Mouse (Mus musculus): ENCODE measurements around the gene Grn. TPM values are rescaled to one million over a fixed set of nuclear protein-coding genes. Genes with fewer than 3 reads are reported as not detected.

Grn gene
- polyA plus RNA-seq, 1 experiment from 2014 or later: 215 TPM

- Histone ChIP-seq H3K4me3 (ENCODE audit: low read length) (no peak overlapping the region), H3K9ac (ENCODE audit: low read length) (no peak overlapping the region), H3K27ac (ENCODE audit: low read length) (no peak overlapping the region), H3K4me1 (ENCODE audit: control insufficient read depth, insufficient read depth, low read length) (no peaks in the 10 kb centered on the region), H3K27me3 (ENCODE audit: control insufficient read depth, insufficient read depth, low read length) (no peaks in the 10 kb centered on the region), H3K36me3 (ENCODE audit: control insufficient read depth, insufficient read depth) (peaks cover 17% of the 10 kb centered on the region), H3K4me2 (ENCODE audit: low read depth, low read length) (no peak overlapping the region), H3K9me3 (replicated peaks; ENCODE audit: control insufficient read depth, low read length) (no peaks in the 10 kb centered on the region)
- no peak for ATAC-seq (replicated peaks; ENCODE audit: extremely low read depth, insufficient read depth, low FRiP score)
- 89% methylated on average over 3 of the region's 3 CpGs for WGBS
These were observed 44.9 kb downstream of the Grn start for GRCm38 (mm10) chr11:102475027-102475426.

DNA sequence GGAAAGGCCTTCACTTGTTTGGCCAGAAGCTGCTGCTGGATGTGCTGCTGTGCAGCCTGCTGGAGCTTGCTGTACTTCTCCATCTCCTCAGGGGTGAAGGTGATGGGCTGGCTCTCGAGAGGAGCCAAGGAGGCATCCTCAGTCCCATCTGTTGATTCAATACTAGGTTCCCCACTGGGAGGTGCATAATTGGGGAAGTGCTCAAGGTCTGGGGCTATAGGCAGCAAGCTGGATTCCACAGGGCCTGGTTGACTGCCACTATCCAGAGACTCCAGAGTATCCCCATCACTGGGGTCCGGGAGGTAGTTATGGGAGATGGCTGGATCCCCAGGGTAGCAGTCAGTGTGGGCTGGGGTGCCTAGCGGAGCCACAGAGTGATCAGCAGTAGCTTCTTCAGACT lies 48.6 kb downstream of the Grn start:
- ATAC-seq (replicated peaks; ENCODE audit: extremely low read depth, insufficient read depth, low FRiP score): no peak
- no peaks in the 10 kb centered on the region for H3K4me1 ChIP-seq (ENCODE audit: control insufficient read depth, insufficient read depth, low read length)
- H3K27me3 ChIP-seq (ENCODE audit: control insufficient read depth, insufficient read depth, low read length): no peaks in the 10 kb centered on the region
- H3K36me3 ChIP-seq (ENCODE audit: control insufficient read depth, insufficient read depth): peaks cover 37% of the 10 kb centered on the region
- no peaks in the 10 kb centered on the region for H3K9me3 ChIP-seq (replicated peaks; ENCODE audit: control insufficient read depth, low read length)
- 79% methylated on average over 3 of the region's 3 CpGs for WGBS
- H3K4me2 ChIP-seq (ENCODE audit: low read depth, low read length): no peak overlapping the region
- H3K27ac ChIP-seq (ENCODE audit: low read length): no peak overlapping the region
- H3K4me3 ChIP-seq (ENCODE audit: low read length): no peak overlapping the region
- no peak overlapping the region for H3K9ac ChIP-seq (ENCODE audit: low read length)

DNA sequence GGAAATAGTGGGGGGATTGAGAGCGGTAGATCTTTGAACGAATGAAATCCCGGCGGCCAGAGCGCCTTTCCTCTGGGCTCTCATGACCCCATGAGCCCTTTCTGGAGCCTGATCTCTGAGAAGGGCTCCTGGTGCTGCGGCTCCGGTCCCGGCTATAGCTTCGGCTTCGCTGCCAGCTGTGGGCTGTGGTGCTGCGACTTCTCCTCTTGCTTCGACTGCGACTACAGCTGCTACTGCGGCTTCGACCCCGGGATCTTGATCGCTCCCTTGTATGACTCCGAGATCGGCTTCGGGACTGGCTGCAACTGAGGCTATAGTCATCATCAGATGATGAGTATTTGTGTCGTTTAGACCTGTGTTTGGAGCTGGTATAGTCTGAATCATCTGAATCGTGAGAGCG lies 49.5 kb downstream of the Grn start:
- no peak for ATAC-seq (replicated peaks; ENCODE audit: extremely low read depth, insufficient read depth, low FRiP score)
- no peak overlapping the region for H3K9ac ChIP-seq (ENCODE audit: low read length)

DNA sequence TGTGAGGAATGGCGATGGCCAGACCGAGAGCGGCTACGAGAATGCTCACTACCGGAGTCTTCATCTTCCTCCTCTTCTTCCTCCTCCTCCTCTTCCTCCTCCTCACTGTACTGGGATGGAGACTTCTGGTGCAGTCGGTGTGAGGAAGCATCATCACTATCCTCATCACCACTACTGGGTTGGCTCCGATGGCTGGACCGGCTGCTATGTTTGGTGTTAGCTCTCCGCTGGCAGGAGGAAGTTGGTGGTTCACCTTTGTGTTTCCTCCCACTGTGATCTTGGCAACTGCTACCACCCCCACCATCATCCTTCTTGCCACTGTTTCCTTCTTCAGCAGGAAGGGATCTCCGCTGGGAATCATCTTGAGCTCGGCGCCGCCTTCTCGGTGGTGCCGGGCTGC lies 50.0 kb downstream of the Grn start:
- no peak overlapping the region for H3K4me3 ChIP-seq (ENCODE audit: low read length)
- H3K27ac ChIP-seq (ENCODE audit: low read length): no peak overlapping the region
- no peaks in the 10 kb centered on the region for H3K9me3 ChIP-seq (replicated peaks; ENCODE audit: control insufficient read depth, low read length)
- H3K9ac ChIP-seq (ENCODE audit: low read length): no peak overlapping the region
- H3K4me2 ChIP-seq (ENCODE audit: low read depth, low read length): no peak overlapping the region
- ATAC-seq (replicated peaks; ENCODE audit: extremely low read depth, insufficient read depth, low FRiP score): no peak
- 95% methylated on average over 15 of the region's 15 CpGs for WGBS
- H3K4me1 ChIP-seq (ENCODE audit: control insufficient read depth, insufficient read depth, low read length): no peaks in the 10 kb centered on the region
- H3K36me3 ChIP-seq (ENCODE audit: control insufficient read depth, insufficient read depth): peaks cover 41% of the 10 kb centered on the region
- no peaks in the 10 kb centered on the region for H3K27me3 ChIP-seq (ENCODE audit: control insufficient read depth, insufficient read depth, low read length)

More for the DNA sequence above, 49.5 kb downstream of the Grn start:
- Histone ChIP-seq H3K36me3 (ENCODE audit: control insufficient read depth, insufficient read depth) (peaks cover 38% of the 10 kb centered on the region), H3K4me2 (ENCODE audit: low read depth, low read length) (no peak overlapping the region), H3K4me1 (ENCODE audit: control insufficient read depth, insufficient read depth, low read length) (no peaks in the 10 kb centered on the region), H3K27me3 (ENCODE audit: control insufficient read depth, insufficient read depth, low read length) (no peaks in the 10 kb centered on the region), H3K9me3 (replicated peaks; ENCODE audit: control insufficient read depth, low read length) (no peaks in the 10 kb centered on the region), H3K4me3 (ENCODE audit: low read length) (no peak overlapping the region), H3K27ac (ENCODE audit: low read length) (no peak overlapping the region)
- 95% methylated on average over 23 of the region's 23 CpGs for WGBS

DNA sequence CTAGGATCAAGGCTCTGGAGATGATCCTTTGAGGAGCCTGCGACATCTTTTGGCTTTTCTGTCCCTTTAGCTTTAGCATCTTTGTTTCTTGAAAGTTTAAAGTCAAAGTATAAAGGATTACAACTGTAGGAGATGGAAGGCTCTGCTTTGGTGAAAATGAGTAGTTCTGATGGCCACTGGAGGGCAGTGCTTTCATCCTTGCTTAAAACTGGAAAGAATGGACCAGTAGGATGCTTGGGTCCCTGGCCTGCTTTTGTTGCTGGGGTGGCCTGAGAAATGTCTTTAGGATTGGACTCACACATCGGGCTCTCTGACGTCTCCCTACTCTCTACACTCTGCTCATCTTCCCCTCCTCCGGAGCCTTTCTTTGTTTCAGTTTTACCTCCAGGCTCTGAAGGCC lies 50.8 kb downstream of the Grn start:
- WGBS: 91% methylated on average over 4 of the region's 4 CpGs
- peaks cover 41% of the 10 kb centered on the region for H3K36me3 ChIP-seq (ENCODE audit: control insufficient read depth, insufficient read depth)
- ATAC-seq (replicated peaks; ENCODE audit: extremely low read depth, insufficient read depth, low FRiP score): no peak
- H3K27ac ChIP-seq (ENCODE audit: low read length): no peak overlapping the region
- no peaks in the 10 kb centered on the region for H3K4me1 ChIP-seq (ENCODE audit: control insufficient read depth, insufficient read depth, low read length)
- H3K9ac ChIP-seq (ENCODE audit: low read length): no peak overlapping the region
- no peaks in the 10 kb centered on the region for H3K9me3 ChIP-seq (replicated peaks; ENCODE audit: control insufficient read depth, low read length)
- H3K27me3 ChIP-seq (ENCODE audit: control insufficient read depth, insufficient read depth, low read length): no peaks in the 10 kb centered on the region
- no peak overlapping the region for H3K4me2 ChIP-seq (ENCODE audit: low read depth, low read length)
- H3K4me3 ChIP-seq (ENCODE audit: low read length): no peak overlapping the region

GRCm38 (mm10) chr11:102481779-102482178 lies 51.7 kb downstream of the Grn start:
- Histone ChIP-seq H3K9ac (ENCODE audit: low read length) (no peak overlapping the region), H3K9me3 (replicated peaks; ENCODE audit: control insufficient read depth, low read length) (no peaks in the 10 kb centered on the region), H3K4me3 (ENCODE audit: low read length) (no peak overlapping the region), H3K36me3 (ENCODE audit: control insufficient read depth, insufficient read depth) (peaks cover 41% of the 10 kb centered on the region), H3K27me3 (ENCODE audit: control insufficient read depth, insufficient read depth, low read length) (no peaks in the 10 kb centered on the region), H3K27ac (ENCODE audit: low read length) (no peak overlapping the region), H3K4me1 (ENCODE audit: control insufficient read depth, insufficient read depth, low read length) (no peaks in the 10 kb centered on the region), H3K4me2 (ENCODE audit: low read depth, low read length) (no peak overlapping the region)
- 88% methylated on average over 10 of the region's 10 CpGs for WGBS
- no peak for ATAC-seq (replicated peaks; ENCODE audit: extremely low read depth, insufficient read depth, low FRiP score)

Small RNA genes lying within 50 kb of the gene (microRNA-seq; reads per million reads assigned to microRNA genes)
- gene Mir6930: not detected

Other genes with a start within 250 kb of the Grn start
- gene Lsm12, start 245.0 kb upstream of the Grn start, polyA plus RNA-seq (2015; fragmentation: Nextera tagmentation; extraction: Ambion mirVana): 60.5 and 77.2 TPM in 2 replicates
- gene G6pc3, start 240.7 kb upstream of the Grn start, polyA plus RNA-seq (2015; fragmentation: Nextera tagmentation; extraction: Ambion mirVana): 24.4 and 25.0 TPM in 2 replicates
- gene Hdac5, start 200.1 kb upstream of the Grn start, polyA plus RNA-seq (2015; fragmentation: Nextera tagmentation; extraction: Ambion mirVana): 86.7 and 96.4 TPM in 2 replicates
- 11.8 and 12.3 TPM in 2 replicates for gene BC030867, start 181.4 kb upstream of the Grn start, polyA plus RNA-seq (2015; fragmentation: Nextera tagmentation; extraction: Ambion mirVana)
- gene Asb16, start 161.6 kb upstream of the Grn start, polyA plus RNA-seq (2015; fragmentation: Nextera tagmentation; extraction: Ambion mirVana): 0.08 and 0.09 TPM in 2 replicates
- 42.6 and 44.9 TPM in 2 replicates for gene Tmub2, start 145.4 kb upstream of the Grn start, polyA plus RNA-seq (2015; fragmentation: Nextera tagmentation; extraction: Ambion mirVana)
- 7.1 and 9.1 TPM in 2 replicates for gene Atxn7l3, start 133.7 kb upstream of the Grn start, polyA plus RNA-seq (2015; fragmentation: Nextera tagmentation; extraction: Ambion mirVana)
- 57.8 and 58.9 TPM in 2 replicates for gene Ubtf, start 110.6 kb upstream of the Grn start, polyA plus RNA-seq (2015; fragmentation: Nextera tagmentation; extraction: Ambion mirVana)
- 14.9 TPM in 2 replicates for gene Slc4a1, start 64.1 kb upstream of the Grn start, polyA plus RNA-seq (2015; fragmentation: Nextera tagmentation; extraction: Ambion mirVana)
- 0.72 and 1.3 TPM in 2 replicates for gene Rundc3a, start 36.9 kb upstream of the Grn start, polyA plus RNA-seq (2015; fragmentation: Nextera tagmentation; extraction: Ambion mirVana)
- gene Slc25a39, start 22.4 kb upstream of the Grn start, polyA plus RNA-seq (2015; fragmentation: Nextera tagmentation; extraction: Ambion mirVana): 308 and 331 TPM in 2 replicates
- 3.0 and 3.9 TPM in 2 replicates for gene Fam171a2, start 17.4 kb downstream of the Grn start, polyA plus RNA-seq (2015; fragmentation: Nextera tagmentation; extraction: Ambion mirVana)
- gene Itga2b, start 39.8 kb downstream of the Grn start, polyA plus RNA-seq (2015; fragmentation: Nextera tagmentation; extraction: Ambion mirVana): 6.5 and 6.6 TPM in 2 replicates
- gene Gpatch8, start 126.1 kb downstream of the Grn start, polyA plus RNA-seq (2015; fragmentation: Nextera tagmentation; extraction: Ambion mirVana): 33.9 and 39.2 TPM in 2 replicates
- gene Gm11627, start 149.1 kb downstream of the Grn start, polyA plus RNA-seq (2015; fragmentation: Nextera tagmentation; extraction: Ambion mirVana): 9.5 and 13.6 TPM in 2 replicates
- 12.4 and 15.6 TPM in 2 replicates for gene Fzd2, start 174.1 kb downstream of the Grn start, polyA plus RNA-seq (2015; fragmentation: Nextera tagmentation; extraction: Ambion mirVana)
- gene Meioc, start 233.4 kb downstream of the Grn start, polyA plus RNA-seq (2015; fragmentation: Nextera tagmentation; extraction: Ambion mirVana): 0.28 and 0.40 TPM in 2 replicates